ENCODE assay signal across 19 mouse cellular contexts in the genomic region with DNA sequence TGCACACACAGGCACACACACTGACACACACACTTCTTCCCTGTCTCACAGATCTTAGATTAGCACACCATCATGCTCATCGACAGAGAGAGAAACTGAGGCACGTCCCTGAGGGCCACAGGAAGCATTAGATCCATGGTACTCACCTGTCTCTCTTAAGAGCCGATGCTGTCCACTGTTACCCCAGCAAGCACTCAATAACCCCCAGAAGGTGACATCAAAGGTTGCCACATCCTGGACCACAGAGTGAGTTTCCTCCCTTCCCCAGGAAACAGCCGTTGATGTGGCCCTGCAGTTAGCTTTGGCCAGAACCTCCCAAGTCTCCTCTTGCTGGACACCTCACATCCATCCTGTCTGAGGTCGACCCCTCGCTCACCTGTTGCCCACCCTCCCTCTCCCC. TPM values are rescaled to one million over a fixed set of nuclear protein-coding genes. Genes with fewer than 3 reads are reported as not detected.
DNase-seq lines count a peak whose midpoint lies in the region; ATAC-seq and TF ChIP-seq lines count a peak whose summit lies in the region.
"Had no signal": no experiment of that assay in that cellular context is flagged by ENCODE, and none has a peak within 500 bp of the region (broad histone marks: within the 10 kb centered on the region; RNA-seq: fewer than 3 reads in every experiment).

No protein-coding gene starts in this region.

- peak; percentile 58 for ATAC-seq in granulocyte monocyte progenitor cell, adult 5-6 weeks (replicated peaks; ENCODE audit: poor library complexity, severe bottlenecking)
- ATAC-seq in stomach, postnatal 0 days (ENCODE audit: low FRiP score, low TSS enrichment), result no peak
- no peak for ATAC-seq in midbrain, embryonic 14.5 days (ENCODE audit: low FRiP score, low TSS enrichment)
- ATAC-seq: forebrain, embryonic 16.5 days had no signal

- no peak overlapping the region for H3K4me2 ChIP-seq in stomach, postnatal 0 days (replicated peaks; ENCODE audit: low read depth)
- H3K4me2 ChIP-seq in midbrain, embryonic 14.5 days (ENCODE audit: low read length), result no peak overlapping the region
- H3K4me2 ChIP-seq: hindbrain, embryonic 15.5 days had no signal

- H3K4me3 ChIP-seq in stomach, postnatal 0 days (ENCODE audit: low read depth, low read length), result no peak overlapping the region
- no peak overlapping the region for H3K4me3 ChIP-seq in midbrain, embryonic 14.5 days (replicated peaks; ENCODE audit: low read depth, low read length)
- H3K4me3 ChIP-seq in embryonic facial prominence, embryonic 10.5 days, result no peak overlapping the region
- H3K4me3 ChIP-seq: gastrocnemius, adult 2 months; hindbrain, embryonic 15.5 days had no signal

- no peak for TF ChIP-seq EP300 in stomach, postnatal 0 days (optimal IDR thresholded peaks at IDR 0.05)

- no peaks in the 10 kb centered on the region for H3K36me3 ChIP-seq in stomach, postnatal 0 days (ENCODE audit: control insufficient read depth, insufficient read depth, low read length)
- no peaks in the 10 kb centered on the region for H3K36me3 ChIP-seq in midbrain, embryonic 14.5 days (ENCODE audit: control insufficient read depth, insufficient read depth, low read length)
- H3K36me3 ChIP-seq in embryonic facial prominence, embryonic 10.5 days (replicated peaks), result no peaks in the 10 kb centered on the region
- H3K36me3 ChIP-seq: hindbrain, embryonic 15.5 days had no signal

- no peaks in the 10 kb centered on the region for H3K9me3 ChIP-seq in stomach, postnatal 0 days (ENCODE audit: control insufficient read depth, low read length)
- no peaks in the 10 kb centered on the region for H3K9me3 ChIP-seq in midbrain, embryonic 14.5 days (ENCODE audit: control insufficient read depth, low read length)
- no peaks in the 10 kb centered on the region for H3K9me3 ChIP-seq in embryonic facial prominence, embryonic 10.5 days
- H3K9me3 ChIP-seq: hindbrain, embryonic 15.5 days had no signal

- no peak overlapping the region for H3K9ac ChIP-seq in stomach, postnatal 0 days (ENCODE audit: low read length)
- H3K9ac ChIP-seq in midbrain, embryonic 14.5 days (replicated peaks; ENCODE audit: low read length), result no peak overlapping the region
- H3K9ac ChIP-seq: hindbrain, embryonic 15.5 days had no signal

- no peak for TF ChIP-seq CTCF in stomach, postnatal 0 days (IDR thresholded peaks at IDR 0.05; ENCODE audit: low read depth)

- no peak overlapping the region for H3K27ac ChIP-seq in stomach, postnatal 0 days (replicated peaks)
- H3K27ac ChIP-seq in midbrain, embryonic 14.5 days (replicated peaks; ENCODE audit: low read depth, low read length), result no peak overlapping the region
- no peak overlapping the region; the same call in 1 of the 2 replicates for H3K27ac ChIP-seq in embryonic facial prominence, embryonic 10.5 days (replicated peaks)
- H3K27ac ChIP-seq: gastrocnemius, adult 2 months; hindbrain, embryonic 15.5 days had no signal

- DNase-seq in spleen, postnatal 36 days (ENCODE audit: low spot score in 2 of 2), result peak; percentile 22 to 29
- no peak for DNase-seq in spleen, postnatal 10 days (ENCODE audit: low spot score in 2 of 2)
- peak; percentile 60 for DNase-seq in naive thymus-derived CD4-positive, alpha-beta T cell, adult 2 months (ENCODE audit: low read depth)
- no peak for DNase-seq in stomach, postnatal 0 days (ENCODE audit: low spot score)
- DNase-seq in midbrain, embryonic 14.5 days, result no peak
- no peak for DNase-seq in embryonic facial prominence, embryonic 10.5 days (ENCODE audit: low spot score)
- no peak for DNase-seq in urinary bladder, postnatal 14 days (ENCODE audit: low spot score)
- DNase-seq: adrenal gland, adult 8-10 months; cerebellum, postnatal 10 days; gastrocnemius, adult 2 months; heart, postnatal 36 days; kidney, adult 11 months; layer of hippocampus, postnatal 36 days; liver; lung, postnatal 10 days; right cerebral cortex, postnatal 4 days had no signal

- H3K4me1 ChIP-seq in stomach, postnatal 0 days (replicated peaks; ENCODE audit: control insufficient read depth, insufficient read depth), result no peaks in the 10 kb centered on the region
- H3K4me1 ChIP-seq in midbrain, embryonic 14.5 days (ENCODE audit: control insufficient read depth, insufficient read depth, low read length), result peaks cover 8% of the 10 kb centered on the region
- H3K4me1 ChIP-seq in embryonic facial prominence, embryonic 10.5 days, result peaks cover 24% of the 10 kb centered on the region

- 71% methylated on average over 6 of the region's 6 CpGs for WGBS in stomach, postnatal 0 days
- WGBS in midbrain, embryonic 14.5 days, result 87% methylated on average over 6 of the region's 6 CpGs
- 86% methylated on average over 6 of the region's 6 CpGs for WGBS in embryonic facial prominence, embryonic 10.5 days

- no peaks in the 10 kb centered on the region for H3K27me3 ChIP-seq in stomach, postnatal 0 days (ENCODE audit: control insufficient read depth, insufficient read depth, low read length)
- H3K27me3 ChIP-seq in midbrain, embryonic 14.5 days (ENCODE audit: control insufficient read depth, insufficient read depth, low read length), result 0 out of 2 replicates have a peak, but pooled peaks cover 3% of the 10 kb centered on the region
- H3K27me3 ChIP-seq in embryonic facial prominence, embryonic 10.5 days (replicated peaks; ENCODE audit: low read depth, poor library complexity, severe bottlenecking), result peaks cover 4% of the 10 kb centered on the region; the same call in 1 of the 2 replicates
- H3K27me3 ChIP-seq: hindbrain, embryonic 15.5 days had no signal

RNA-seq across cellular contexts. Expression of a gene that starts 49.7 kb away (rescaled TPM):
- total RNA-seq in granulocyte monocyte progenitor cell, adult 5-6 weeks (2014; fragmentation: Nextera tagmentation), result 9.5 and 11.6 TPM in 2 replicates
- 4.8 and 5.1 TPM in 2 replicates for total RNA-seq in granulocyte monocyte progenitor cell, adult 5-6 weeks (2017)
- polyA plus RNA-seq in stomach, postnatal 0 days (2015; fragmentation: Nextera tagmentation; extraction: Ambion mirVana), result 1.5 TPM in 2 replicates
- 3.9 and 4.9 TPM in 2 replicates for polyA plus RNA-seq in midbrain, embryonic 14.5 days (2014; fragmentation: Nextera tagmentation; extraction: Ambion mirVana)
- 2.6 and 2.8 TPM in 2 replicates for polyA plus RNA-seq in embryonic facial prominence, embryonic 10.5 days (2016; fragmentation: Nextera tagmentation; extraction: Ambion mirVana)

Comparison
In these comparisons a context has a peak if more than half of its experiments do, and no peak if none do; other contexts are left out.
1. DNase-seq: peak in spleen, postnatal 36 days (2 of 2) and naive thymus-derived CD4-positive, alpha-beta T cell, adult 2 months (single experiment); none in spleen, postnatal 10 days (0 of 2), stomach, postnatal 0 days (single experiment), midbrain, embryonic 14.5 days (single experiment), embryonic facial prominence, embryonic 10.5 days (single experiment) and urinary bladder, postnatal 14 days (single experiment).